Mouse (Mus musculus) olfactory bulb, adult 2 months (tissue): ENCODE data around the gene A030005L19Rik.

Source experiments
- CTCF ChIP-seq: fragments of 200-500 bp; IDR thresholded peaks from 2 replicates; pipeline ENCODE4 v1.5.1; 2012; ENCODE audit warnings: low read depth, mild to moderate bottlenecking, low read length, moderate library complexity; ENCODE audit not compliant: insufficient read depth
- POLR2A ChIP-seq: fragments of 200-500 bp; IDR thresholded peaks from 2 replicates; pipeline ENCODE4 v1.6.1; 2012; ENCODE audit warnings: mild to moderate bottlenecking, low read depth, low read length, moderate library complexity; ENCODE audit not compliant: insufficient read depth

- TF ChIP-seq POLR2A: no peak
- no peak for TF ChIP-seq CTCF
These were observed 11.5 kb downstream of the A030005L19Rik start, which contains the start of gene A030014E15Rik for GRCm38 (mm10) chr1:82924650-82925049.
